Mouse (Mus musculus): Measurements from ENCODE around the gene Phldb1. TPM values are rescaled to one million over a fixed set of nuclear protein-coding genes. Genes with fewer than 3 reads are reported as not detected.

The Phldb1 gene
- polyA plus RNA-seq (2012; rRNA removed), result 127 and 138 TPM in 2 replicates

DNA sequence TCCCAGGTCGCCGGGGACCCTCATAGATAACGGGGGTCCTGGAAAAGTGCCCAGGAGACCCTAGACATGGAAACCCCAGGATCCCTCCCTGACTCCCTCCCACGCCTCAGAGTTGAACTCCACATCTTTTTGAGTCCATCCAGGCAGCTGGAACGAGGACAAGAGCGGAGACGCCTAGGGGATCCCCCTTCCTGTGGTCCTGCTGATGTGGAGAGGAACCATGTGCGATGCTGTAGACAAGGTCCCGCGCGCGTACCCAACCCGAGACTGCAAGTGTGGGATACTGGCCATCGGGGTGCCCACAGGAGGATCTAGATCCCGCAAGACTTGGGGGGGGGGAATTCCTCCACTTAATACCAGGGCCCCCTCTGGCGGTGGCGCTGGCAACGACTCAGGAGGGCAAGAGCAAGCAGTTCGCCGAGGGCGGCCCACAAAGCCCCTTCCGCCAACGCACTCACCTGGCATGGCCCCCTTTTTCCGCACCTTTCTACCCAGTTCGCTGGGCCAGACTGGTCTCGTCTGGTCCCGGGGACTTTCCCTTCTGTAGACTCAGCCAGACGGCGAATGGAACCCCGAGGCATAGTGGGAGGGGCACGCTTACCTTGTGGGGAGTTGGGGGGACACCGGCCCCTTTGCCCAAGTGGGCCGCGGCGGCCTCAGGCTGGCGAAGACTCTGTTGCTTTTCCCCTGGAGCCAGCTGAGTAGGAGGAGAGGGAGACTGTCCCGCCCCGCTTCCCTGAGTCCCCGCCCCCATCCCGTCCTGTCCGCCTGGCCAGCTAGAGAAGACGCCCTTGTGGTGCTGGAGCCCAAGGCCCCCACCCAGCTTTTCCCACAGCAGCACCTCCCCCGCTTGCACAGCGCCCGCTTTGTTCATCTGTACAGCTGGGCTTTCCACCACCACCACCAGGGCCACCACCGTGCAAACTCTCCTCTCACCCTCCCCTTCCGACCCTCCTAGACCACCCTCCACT, at the start of gene Phldb1:
TSS of gene Phldb1 (minus strand) at position 675 of the 971 bp plus-strand sequence.

DNA sequence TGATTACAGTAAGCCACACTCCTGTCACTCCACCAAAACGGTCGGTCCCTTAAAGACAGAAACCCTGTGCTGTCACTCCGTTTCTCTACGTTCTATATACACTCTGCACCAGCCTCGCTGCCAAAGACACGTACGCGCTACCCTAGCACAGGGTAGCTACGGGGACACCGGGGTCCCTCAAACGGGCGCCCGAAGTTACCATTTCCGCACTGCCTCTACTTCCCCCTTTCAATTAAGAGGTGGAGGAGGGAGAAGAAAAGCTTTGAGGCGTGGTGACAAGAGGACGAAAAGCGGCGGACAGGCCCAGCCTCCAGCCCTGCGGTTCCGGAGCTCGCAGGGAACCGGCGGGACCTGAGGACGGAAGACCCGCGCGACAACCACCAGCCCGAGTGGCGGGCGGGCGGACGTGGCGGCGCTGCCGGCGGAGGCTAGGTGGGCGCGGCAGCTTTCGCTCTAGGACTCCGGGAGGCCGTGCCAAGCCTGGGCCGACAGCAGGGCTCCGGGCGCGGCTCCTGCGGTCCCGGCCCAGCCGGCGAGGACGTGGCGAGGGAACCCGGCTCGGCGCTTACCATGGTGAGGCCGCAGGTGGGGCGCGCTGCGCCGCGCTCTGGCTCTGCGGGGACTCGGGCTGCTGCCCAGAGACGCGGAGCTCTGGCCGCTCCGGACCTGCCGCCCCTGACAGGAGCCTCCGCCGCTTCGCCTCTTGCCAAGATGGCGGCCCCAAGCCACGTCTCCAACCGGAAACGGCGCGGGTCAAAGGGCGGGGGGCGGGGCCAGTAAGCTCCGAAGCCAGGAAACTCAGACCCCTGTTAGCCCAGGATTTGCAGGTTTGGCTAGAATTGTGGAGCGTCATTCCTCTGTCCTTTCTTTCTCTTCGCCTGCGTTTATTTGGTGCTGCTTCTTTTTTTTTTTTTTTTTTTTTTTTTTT, 32.4 kb upstream of the Phldb1 start, which contains the start of the genes Arcn1 and Ift46:
TSS of gene Arcn1 (minus strand) at position 745 of the 928 bp plus-strand sequence.
TSS of gene Ift46 (plus strand) at position 808 of the 928 bp plus-strand sequence.

DNA sequence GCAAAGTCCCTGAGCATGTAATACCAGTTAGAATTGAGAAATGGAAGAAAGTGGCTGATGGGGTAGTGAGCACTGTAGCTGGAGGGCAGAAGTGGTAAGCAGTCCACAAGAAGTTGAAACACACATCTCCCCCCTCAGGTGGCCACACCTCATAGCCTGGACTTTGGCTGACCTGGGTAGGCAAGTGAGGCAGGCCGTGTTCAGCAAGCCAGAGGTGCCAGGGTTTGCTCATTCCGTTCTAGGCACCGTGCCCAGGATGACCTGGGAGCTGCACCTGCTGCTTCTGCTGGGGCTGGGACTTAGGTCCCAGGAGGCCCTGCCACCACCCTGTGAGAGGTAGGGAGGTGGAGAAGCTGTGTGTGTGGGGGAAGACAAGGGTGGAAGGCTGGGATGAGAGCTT, 62.0 kb downstream of the Phldb1 start, which contains the start of gene Treh:
TSS of gene Treh (plus strand) at position 229 of the 400 bp plus-strand sequence.

Other genes with a start within 250 kb of the Phldb1 start
- 3.2 and 3.3 TPM in 2 replicates for gene Cxcr5, start 173.3 kb downstream of the Phldb1 start, polyA plus RNA-seq (2012; rRNA removed)
- gene Ddx6, start 130.3 kb downstream of the Phldb1 start, polyA plus RNA-seq (2012; rRNA removed), result 11.9 and 13.1 TPM in 2 replicates
- gene Treh, start 62.0 kb downstream of the Phldb1 start, polyA plus RNA-seq (2012; rRNA removed), result 0.19 and 0.20 TPM in 2 replicates
- gene Arcn1, start 32.6 kb upstream of the Phldb1 start, polyA plus RNA-seq (2012; rRNA removed), result 33.1 and 37.6 TPM in 2 replicates
- 26.7 and 30.0 TPM in 2 replicates for gene Ift46, start 32.7 kb upstream of the Phldb1 start, polyA plus RNA-seq (2012; rRNA removed)
- gene Tmem25, start 64.1 kb upstream of the Phldb1 start, polyA plus RNA-seq (2012; rRNA removed), result 8.8 and 9.7 TPM in 2 replicates
- gene Ttc36, start 67.9 kb upstream of the Phldb1 start, polyA plus RNA-seq (2012; rRNA removed), result 7.1 and 7.5 TPM in 2 replicates
- 10.3 and 14.7 TPM in 2 replicates for gene Kmt2a, start 146.1 kb upstream of the Phldb1 start, polyA plus RNA-seq (2012; rRNA removed)
- 165 and 211 TPM in 2 replicates for gene Atp5l, start 185.5 kb upstream of the Phldb1 start, polyA plus RNA-seq (2012; rRNA removed)
- 5.5 and 6.8 TPM in 2 replicates for gene Ube4a, start 230.4 kb upstream of the Phldb1 start, polyA plus RNA-seq (2012; rRNA removed)
- 0.41 and 0.56 TPM in 2 replicates for gene Cd3g, start 245.2 kb upstream of the Phldb1 start, polyA plus RNA-seq (2012; rRNA removed)
- gene Cd3d, start 246.6 kb upstream of the Phldb1 start, polyA plus RNA-seq (2012; rRNA removed), result 0.43 and 0.58 TPM in 2 replicates

Measured in colon, adult 2 months (tissue).